Mouse (Mus musculus) lung, adult 2 months (tissue): Measurements from ENCODE around the gene Limch1.

Source experiments
- CTCF ChIP-seq: fragments of 200-500 bp; IDR thresholded peaks from 2 replicates; pipeline ENCODE4 v1.5.1; 2011; ENCODE audit warnings: mild to moderate bottlenecking, low read length, control low read depth; ENCODE audit not compliant: insufficient read depth
- POLR2A ChIP-seq: fragments of 200-500 bp; IDR thresholded peaks from 2 replicates; pipeline ENCODE4 v1.6.1; 2011; ENCODE audit warnings: low read depth, mild to moderate bottlenecking, control low read depth, low read length, borderline replicate concordance; ENCODE audit errors: extremely low read depth

- TF ChIP-seq POLR2A (no peak), CTCF (no peak)
These were observed 53.0 kb downstream of the Limch1 start for GRCm38 (mm10) chr5:66798591-66799003.
